Mouse (Mus musculus) liver, postnatal 0 days (tissue): Measurements from ENCODE around the gene Gm20716.

Source experiments
- CTCF ChIP-seq: sonication (generic); IDR thresholded peaks from 2 replicates; pipeline ENCODE4 v1.5.1; 2016; ENCODE audit warnings: antibody characterized with exemption, low read depth
- EP300 ChIP-seq: IDR thresholded peaks from 2 replicates; pipeline ENCODE4 v1.6.1; 2016; ENCODE audit warnings: antibody characterized with exemption, low read depth, mild to moderate bottlenecking

- TF ChIP-seq CTCF (peak; percentile 85), EP300 (no peak)
Measured at GRCm38 (mm10) chr2:168274374-168274935, 44.3 kb upstream of the Gm20716 start.
